Mouse (Mus musculus) heart, adult 2 months (tissue): ENCODE results near the gene Cdk14. TPM values are rescaled to one million over a fixed set of nuclear protein-coding genes. Genes with fewer than 3 reads are reported as not detected.

ENCODE experiments used
- DNase-seq, 2 experiments: peaks; one replicate each; pipeline ENCODE4 v3.0.0; 2021
- H3K27ac ChIP-seq: fragments of 200-600 bp; 2 replicates; pipeline ENCODE4 v1.8.1; 2022
- H3K27me3 ChIP-seq: fragments of 200-500 bp; 2 replicates; pipeline ENCODE4 v1.6.1; 2012; ENCODE audit warnings: mild to moderate bottlenecking, low read length, inconsistent platforms, mixed read lengths; ENCODE audit not compliant: control insufficient read depth, insufficient read depth
- H3K36me3 ChIP-seq: fragments of 200-500 bp; 2 replicates; pipeline ENCODE4 v1.6.1; 2012; ENCODE audit warnings: low read length, inconsistent platforms; ENCODE audit not compliant: control insufficient read depth, insufficient read depth
- H3K4me1 ChIP-seq: fragments of 200-500 bp; 2 replicates; pipeline ENCODE4 v1.6.1; 2011; ENCODE audit warnings: low read length; ENCODE audit not compliant: control insufficient read depth, insufficient read depth
- H3K4me3 ChIP-seq: fragments of 200-600 bp; 2 replicates; pipeline ENCODE4 v1.8.1; 2022
- H3K79me2 ChIP-seq: fragments of 200-500 bp; replicated peaks from 2 replicates; pipeline ENCODE4 v1.6.1; 2012; ENCODE audit warnings: mild to moderate bottlenecking, inconsistent platforms, low read length, moderate library complexity, mixed read lengths; ENCODE audit not compliant: control insufficient read depth, insufficient read depth
- H3K9ac ChIP-seq: fragments of 200-500 bp; 2 replicates; pipeline ENCODE4 v1.6.1; 2012; ENCODE audit warnings: low read depth, mild to moderate bottlenecking, control low read depth, inconsistent platforms, low read length, mixed read lengths
- CTCF ChIP-seq: fragments of 200-600 bp; IDR thresholded peaks from 2 replicates; pipeline ENCODE4 v1.8.1; 2022; ENCODE audit warnings: antibody characterized with exemption, mild to moderate bottlenecking, moderate library complexity
- EP300 ChIP-seq: fragments of 200-500 bp; IDR thresholded peaks from 2 replicates; pipeline ENCODE4 v1.6.1; 2011; ENCODE audit warnings: low read depth, low read length, control low read depth; ENCODE audit not compliant: insufficient read depth
- POLR2A ChIP-seq: fragments of 200-500 bp; IDR thresholded peaks from 2 replicates; pipeline ENCODE4 v1.6.1; 2011; ENCODE audit warnings: mild to moderate bottlenecking, low read depth, low read length, control low read depth; ENCODE audit not compliant: insufficient read depth
- WGBS: fragments of 180-500 bp; shearing (Covaris S2); methylation state at CpG from one replicate; pipeline ENCODE4 v1.1.7; 2018; 5-methylcytosine and 5-hydroxymethylcytosine counted together
- intact Hi-C: fragments of 180-260 bp; cut with DNase I; formaldehyde crosslinking; loops from one replicate; pipeline ENCODE4 v1.15.1; 2025
- polyA plus RNA-seq: library from polyadenylated mRNA; depleted of rRNA; stranded (reverse); fragments of >200 nt; gene quantifications from 2 replicates; pipeline ENCODE4 v1.2.3, GENCODE M21; 2012
- total RNA-seq, 2 experiments: library from RNA; stranded (reverse); gene quantifications; 2 replicates each; pipeline ENCODE4 v1.2.3; 2021

Cdk14 gene
- total and polyA plus RNA-seq, 3 experiments, result 2.7 to 8.1 (median 7.6) TPM

GRCm38 (mm10) chr5:4801096-4801850, 618.8 kb downstream of the Cdk14 start:
- no peaks in the 10 kb centered on the region for H3K36me3 ChIP-seq
- H3K27ac ChIP-seq, result no peak overlapping the region
- TF ChIP-seq POLR2A (no peak), CTCF (no peak), EP300 (no peak)
- no peaks in the 10 kb centered on the region for H3K79me2 ChIP-seq
- no peak overlapping the region for H3K4me3 ChIP-seq
- no peak overlapping the region for H3K9ac ChIP-seq
- H3K27me3 ChIP-seq, result no peaks in the 10 kb centered on the region
- DNase-seq, result no peak
- H3K4me1 ChIP-seq, result no peaks in the 10 kb centered on the region
- 78% methylated on average over 8 of the region's 8 CpGs for WGBS
- intact Hi-C loops, result no loop called here

GRCm38 (mm10) chr5:4791219-4791618, 628.9 kb downstream of the Cdk14 start:
- H3K36me3 ChIP-seq, result no peaks in the 10 kb centered on the region
- no peak overlapping the region for H3K27ac ChIP-seq
- TF ChIP-seq POLR2A, result no peak
- no peak for TF ChIP-seq CTCF
- TF ChIP-seq EP300, result no peak
- DNase-seq, result no peak
- no peaks in the 10 kb centered on the region for H3K27me3 ChIP-seq
- H3K4me3 ChIP-seq, result no peak overlapping the region
- H3K9ac ChIP-seq, result no peak overlapping the region
- no peaks in the 10 kb centered on the region for H3K79me2 ChIP-seq
- intact Hi-C loops, result no loop called here
- WGBS, result 70% methylated on average over 3 of the region's 3 CpGs
- H3K4me1 ChIP-seq, result no peaks in the 10 kb centered on the region

- no peak overlapping the region for H3K4me3 ChIP-seq
- H3K9ac ChIP-seq, result no peak overlapping the region
- H3K4me1 ChIP-seq, result no peaks in the 10 kb centered on the region
- WGBS, result 91% methylated on average over 4 of the region's 4 CpGs
- H3K36me3 ChIP-seq, result no peaks in the 10 kb centered on the region
- H3K27me3 ChIP-seq, result no peaks in the 10 kb centered on the region
- no peak for DNase-seq
- intact Hi-C loops, result no loop called here
- no peaks in the 10 kb centered on the region for H3K79me2 ChIP-seq
- H3K27ac ChIP-seq, result no peak overlapping the region
- TF ChIP-seq CTCF (no peak), POLR2A (no peak), EP300 (no peak)
Measured at GRCm38 (mm10) chr5:4790265-4790664, 629.8 kb downstream of the Cdk14 start.

- no peak overlapping the region for H3K27ac ChIP-seq
- no peak for DNase-seq
- no peaks in the 10 kb centered on the region for H3K36me3 ChIP-seq
- no peaks in the 10 kb centered on the region for H3K4me1 ChIP-seq
- no peaks in the 10 kb centered on the region for H3K79me2 ChIP-seq
- no peak overlapping the region for H3K9ac ChIP-seq
- no peaks in the 10 kb centered on the region for H3K27me3 ChIP-seq
- intact Hi-C loops, result no loop called here
- 84% methylated on average over 3 of the region's 3 CpGs for WGBS
- TF ChIP-seq EP300, result no peak
- H3K4me3 ChIP-seq, result no peak overlapping the region
Measured at GRCm38 (mm10) chr5:4788484-4788883, 631.6 kb downstream of the Cdk14 start.

GRCm38 (mm10) chr5:4786816-4787215, 633.3 kb downstream of the Cdk14 start:
- H3K4me1 ChIP-seq, result no peaks in the 10 kb centered on the region
- no peak overlapping the region for H3K9ac ChIP-seq
- no peak for DNase-seq
- TF ChIP-seq EP300 (no peak), POLR2A (no peak), CTCF (no peak)
- H3K27ac ChIP-seq, result no peak overlapping the region
- 42% methylated on average over 3 of the region's 3 CpGs for WGBS
- H3K4me3 ChIP-seq, result no peak overlapping the region
- no peaks in the 10 kb centered on the region for H3K79me2 ChIP-seq
- no peaks in the 10 kb centered on the region for H3K27me3 ChIP-seq
- intact Hi-C loops, result no loop called here
- H3K36me3 ChIP-seq, result no peaks in the 10 kb centered on the region

- no peak overlapping the region for H3K27ac ChIP-seq
- no peak overlapping the region for H3K4me3 ChIP-seq
- H3K36me3 ChIP-seq, result no peaks in the 10 kb centered on the region
- no peaks in the 10 kb centered on the region for H3K27me3 ChIP-seq
- no peak overlapping the region for H3K9ac ChIP-seq
- H3K4me1 ChIP-seq, result no peaks in the 10 kb centered on the region
- intact Hi-C loops, result no loop called here
- 82% methylated on average over 3 of the region's 3 CpGs for WGBS
- no peaks in the 10 kb centered on the region for H3K79me2 ChIP-seq
- no peak for DNase-seq
- TF ChIP-seq POLR2A (no peak), CTCF (no peak), EP300 (no peak)
Measured at GRCm38 (mm10) chr5:4778274-4778673, 641.8 kb downstream of the Cdk14 start.

GRCm38 (mm10) chr5:4776495-4776894, 643.6 kb downstream of the Cdk14 start:
- H3K27me3 ChIP-seq, result no peaks in the 10 kb centered on the region
- no peak overlapping the region for H3K9ac ChIP-seq
- WGBS, result 72% methylated on average over 2 of the region's 2 CpGs
- TF ChIP-seq POLR2A, result no peak
- TF ChIP-seq CTCF, result no peak
- no peak for TF ChIP-seq EP300
- no peak overlapping the region for H3K4me3 ChIP-seq
- no peaks in the 10 kb centered on the region for H3K4me1 ChIP-seq
- no peak for DNase-seq
- intact Hi-C loops, result no loop called here
- H3K36me3 ChIP-seq, result no peaks in the 10 kb centered on the region
- H3K79me2 ChIP-seq, result no peaks in the 10 kb centered on the region
- H3K27ac ChIP-seq, result no peak overlapping the region
